Mouse (Mus musculus): ENCODE measurements around the gene Cacng2. TPM values are rescaled to one million over a fixed set of nuclear protein-coding genes. Genes with fewer than 3 reads are reported as not detected.

Gene Cacng2
- polyA plus RNA-seq, 1 experiment from 2014 or later: not detected

GRCm38 (mm10) chr15:78064340-78064739 lies 55.5 kb downstream of the Cacng2 start:
- no peaks in the 10 kb centered on the region for H3K4me1 ChIP-seq (replicated peaks; ENCODE audit: insufficient read depth, low read length)
- no peak for TF ChIP-seq CTCF (IDR thresholded peaks at IDR 0.05; ENCODE audit: low read depth)
- 62% methylated on average over 6 of the region's 6 CpGs for WGBS
- no peak overlapping the region for H3K27ac ChIP-seq
- H3K4me2 ChIP-seq (ENCODE audit: low read length): no peak overlapping the region
- ATAC-seq (replicated peaks; ENCODE audit: low FRiP score, low read depth) (no peak), DNase-seq (ENCODE audit: low spot score) (no peak)
- no peaks in the 10 kb centered on the region for H3K36me3 ChIP-seq (ENCODE audit: insufficient read depth, low read length)
- no peaks in the 10 kb centered on the region for H3K9me3 ChIP-seq (replicated peaks; ENCODE audit: low read length)
- no peak overlapping the region for H3K4me3 ChIP-seq (replicated peaks; ENCODE audit: low read depth, low read length)
- no peaks in the 10 kb centered on the region for H3K27me3 ChIP-seq (ENCODE audit: insufficient read depth, low read length)
- H3K9ac ChIP-seq (ENCODE audit: low read depth, low read length): no peak overlapping the region

GRCm38 (mm10) chr15:78062467-78062866 lies 57.4 kb downstream of the Cacng2 start:
- ATAC-seq (replicated peaks; ENCODE audit: low FRiP score, low read depth) (no peak), DNase-seq (ENCODE audit: low spot score) (no peak)
- H3K4me3 ChIP-seq (replicated peaks; ENCODE audit: low read depth, low read length): no peak overlapping the region
- H3K9ac ChIP-seq (ENCODE audit: low read depth, low read length): no peak overlapping the region
- H3K36me3 ChIP-seq (ENCODE audit: insufficient read depth, low read length): no peaks in the 10 kb centered on the region
- TF ChIP-seq CTCF (IDR thresholded peaks at IDR 0.05; ENCODE audit: low read depth): no peak
- no peaks in the 10 kb centered on the region for H3K4me1 ChIP-seq (replicated peaks; ENCODE audit: insufficient read depth, low read length)
- H3K9me3 ChIP-seq (replicated peaks; ENCODE audit: low read length): no peaks in the 10 kb centered on the region
- no peak overlapping the region for H3K4me2 ChIP-seq (ENCODE audit: low read length)
- H3K27ac ChIP-seq: no peak overlapping the region
- 62% methylated on average over 14 of the region's 14 CpGs for WGBS
- H3K27me3 ChIP-seq (ENCODE audit: insufficient read depth, low read length): no peaks in the 10 kb centered on the region

DNA sequence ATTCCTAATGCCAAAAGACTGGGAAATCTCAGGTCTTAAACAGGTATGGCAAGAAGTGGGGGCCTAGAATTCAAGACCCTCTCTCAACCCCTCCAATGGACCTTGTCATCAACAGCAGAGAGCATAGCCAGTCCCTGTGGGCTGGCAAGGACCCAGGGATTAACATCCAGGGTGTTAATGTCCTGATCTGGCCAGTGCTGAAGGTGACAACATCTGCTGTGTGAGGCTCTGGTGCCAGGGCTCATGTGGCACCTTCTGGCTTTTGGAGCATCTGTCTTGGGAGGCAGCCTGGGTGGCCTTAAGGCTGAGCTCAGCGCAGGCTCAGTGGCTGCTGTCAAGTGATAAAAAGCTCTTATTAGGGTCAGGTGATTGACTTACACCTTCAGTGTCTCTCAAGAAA lies 62.9 kb downstream of the Cacng2 start:
- Histone ChIP-seq H3K4me1 (replicated peaks; ENCODE audit: insufficient read depth, low read length) (no peaks in the 10 kb centered on the region), H3K9me3 (replicated peaks; ENCODE audit: low read length) (no peaks in the 10 kb centered on the region), H3K27ac (no peak overlapping the region), H3K9ac (ENCODE audit: low read depth, low read length) (no peak overlapping the region), H3K4me3 (replicated peaks; ENCODE audit: low read depth, low read length) (no peak overlapping the region), H3K4me2 (ENCODE audit: low read length) (no peak overlapping the region), H3K36me3 (ENCODE audit: insufficient read depth, low read length) (no peaks in the 10 kb centered on the region), H3K27me3 (ENCODE audit: insufficient read depth, low read length) (no peaks in the 10 kb centered on the region)
- ATAC-seq (replicated peaks; ENCODE audit: low FRiP score, low read depth) (no peak), DNase-seq (ENCODE audit: low spot score) (no peak)
- no peak for TF ChIP-seq CTCF (IDR thresholded peaks at IDR 0.05; ENCODE audit: low read depth)
- whole genome bisulfite sequencing: 71% methylated on average over 1 of the region's 1 CpGs

DNA sequence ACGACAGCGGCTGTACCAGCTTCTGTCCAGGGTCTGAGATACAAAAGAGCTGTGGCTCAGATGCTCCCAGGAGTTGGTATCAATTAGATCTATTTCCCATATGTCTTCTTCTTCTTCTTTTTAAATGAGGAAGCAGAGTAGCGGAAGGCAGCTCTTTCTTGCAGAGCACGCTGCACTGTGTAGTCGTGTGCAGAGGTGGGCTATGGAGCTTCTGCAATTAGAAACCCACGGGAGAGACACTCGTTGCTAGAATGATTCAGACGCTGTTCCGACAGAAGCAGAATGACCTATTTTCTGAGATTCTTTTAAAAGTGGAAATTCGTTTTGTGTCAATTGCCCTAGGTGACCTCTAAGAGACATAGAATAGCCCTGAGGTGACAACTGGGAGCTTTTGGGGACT lies 69.1 kb downstream of the Cacng2 start:
- Histone ChIP-seq H3K4me2 (ENCODE audit: low read length) (no peak overlapping the region), H3K9ac (ENCODE audit: low read depth, low read length) (no peak overlapping the region), H3K27me3 (ENCODE audit: insufficient read depth, low read length) (no peaks in the 10 kb centered on the region), H3K36me3 (ENCODE audit: insufficient read depth, low read length) (no peaks in the 10 kb centered on the region), H3K4me1 (replicated peaks; ENCODE audit: insufficient read depth, low read length) (no peaks in the 10 kb centered on the region), H3K9me3 (replicated peaks; ENCODE audit: low read length) (no peaks in the 10 kb centered on the region), H3K4me3 (replicated peaks; ENCODE audit: low read depth, low read length) (no peak overlapping the region), H3K27ac (no peak overlapping the region)
- 82% methylated on average over 10 of the region's 10 CpGs for WGBS
- no peak for ATAC-seq (replicated peaks; ENCODE audit: low FRiP score, low read depth)
- no peak for DNase-seq (ENCODE audit: low spot score)
- TF ChIP-seq CTCF (IDR thresholded peaks at IDR 0.05; ENCODE audit: low read depth): no peak

DNA sequence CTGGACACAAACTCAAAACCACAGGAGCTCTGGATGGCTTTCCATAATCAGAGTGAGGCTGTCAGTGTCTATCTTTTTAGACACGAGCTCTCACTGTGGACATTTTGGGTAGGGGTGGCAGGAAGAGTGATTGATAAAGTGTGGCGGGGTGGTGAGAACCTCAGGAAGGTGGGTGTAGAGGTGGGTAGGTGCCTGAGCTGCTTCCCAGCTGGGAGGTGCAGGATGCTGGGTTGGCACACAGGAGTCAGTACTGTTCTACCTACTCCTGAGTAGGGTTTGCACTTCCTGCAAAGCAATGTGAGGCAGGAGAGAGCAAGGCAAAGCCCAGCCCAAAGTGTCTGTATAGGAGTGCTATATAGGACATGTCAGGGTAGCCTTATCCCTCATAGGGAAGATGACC lies 69.9 kb downstream of the Cacng2 start:
- TF ChIP-seq CTCF (IDR thresholded peaks at IDR 0.05; ENCODE audit: low read depth): no peak
- DNase-seq (ENCODE audit: low spot score): no peak
- Histone ChIP-seq H3K9me3 (replicated peaks; ENCODE audit: low read length) (no peaks in the 10 kb centered on the region), H3K27me3 (ENCODE audit: insufficient read depth, low read length) (no peaks in the 10 kb centered on the region), H3K4me1 (replicated peaks; ENCODE audit: insufficient read depth, low read length) (no peaks in the 10 kb centered on the region), H3K9ac (ENCODE audit: low read depth, low read length) (no peak overlapping the region), H3K4me3 (replicated peaks; ENCODE audit: low read depth, low read length) (no peak overlapping the region), H3K27ac (no peak overlapping the region), H3K4me2 (ENCODE audit: low read length) (no peak overlapping the region), H3K36me3 (ENCODE audit: insufficient read depth, low read length) (no peaks in the 10 kb centered on the region)
- WGBS: 77% methylated on average over 2 of the region's 2 CpGs
- ATAC-seq (replicated peaks; ENCODE audit: low FRiP score, low read depth): no peak

GRCm38 (mm10) chr15:78045842-78046241 lies 74.0 kb downstream of the Cacng2 start:
- ATAC-seq (replicated peaks; ENCODE audit: low FRiP score, low read depth) (no peak), DNase-seq (ENCODE audit: low spot score) (no peak)
- Histone ChIP-seq H3K27me3 (ENCODE audit: insufficient read depth, low read length) (no peaks in the 10 kb centered on the region), H3K9ac (ENCODE audit: low read depth, low read length) (no peak overlapping the region), H3K9me3 (replicated peaks; ENCODE audit: low read length) (no peaks in the 10 kb centered on the region), H3K4me2 (ENCODE audit: low read length) (no peak overlapping the region), H3K4me3 (replicated peaks; ENCODE audit: low read depth, low read length) (no peak overlapping the region), H3K4me1 (replicated peaks; ENCODE audit: insufficient read depth, low read length) (no peaks in the 10 kb centered on the region), H3K27ac (no peak overlapping the region), H3K36me3 (ENCODE audit: insufficient read depth, low read length) (no peaks in the 10 kb centered on the region)
- TF ChIP-seq CTCF (IDR thresholded peaks at IDR 0.05; ENCODE audit: low read depth): no peak
- WGBS: 70% methylated on average over 7 of the region's 7 CpGs

- no peak for ATAC-seq (replicated peaks; ENCODE audit: low FRiP score, low read depth)
These were observed 74.5 kb downstream of the Cacng2 start for GRCm38 (mm10) chr15:78045314-78045713.

More at GRCm38 (mm10) chr15:78045314-78045713, 74.5 kb downstream of the Cacng2 start:
- no peak overlapping the region for H3K4me3 ChIP-seq (replicated peaks; ENCODE audit: low read depth, low read length)
- H3K4me2 ChIP-seq (ENCODE audit: low read length): no peak overlapping the region
- TF ChIP-seq CTCF (IDR thresholded peaks at IDR 0.05; ENCODE audit: low read depth): no peak
- H3K36me3 ChIP-seq (ENCODE audit: insufficient read depth, low read length): no peaks in the 10 kb centered on the region
- 71% methylated on average over 7 of the region's 7 CpGs for WGBS
- H3K9me3 ChIP-seq (replicated peaks; ENCODE audit: low read length): no peaks in the 10 kb centered on the region
- DNase-seq (ENCODE audit: low spot score): no peak
- H3K4me1 ChIP-seq (replicated peaks; ENCODE audit: insufficient read depth, low read length): no peaks in the 10 kb centered on the region
- no peak overlapping the region for H3K27ac ChIP-seq
- no peak overlapping the region for H3K9ac ChIP-seq (ENCODE audit: low read depth, low read length)
- no peaks in the 10 kb centered on the region for H3K27me3 ChIP-seq (ENCODE audit: insufficient read depth, low read length)
